Mouse (Mus musculus): ENCODE results near the gene Nenf. TPM values are rescaled to one million over a fixed set of nuclear protein-coding genes. Genes with fewer than 3 reads are reported as not detected.
A peak's percentile ranks its signal among the peaks of the same experiment; 100 is the strongest.

Gene Nenf
- total RNA-seq, 2 experiments from 2014 or later, result 72.9 to 74.4 TPM

GRCm38 (mm10) chr1:191323381-191323780 lies 5.4 kb upstream of the Nenf start:
- no peak for DNase-seq (ENCODE audit: low spot score in 2 of 2)

- no peak for DNase-seq (ENCODE audit: low spot score in 2 of 2)
These were observed 692 bp upstream of the Nenf start for GRCm38 (mm10) chr1:191318686-191319085.

GRCm38 (mm10) chr1:191316818-191317217 lies 1.2 kb downstream of the Nenf start:
- no peak for DNase-seq (ENCODE audit: low spot score in 2 of 2)

- no peak for DNase-seq (ENCODE audit: low spot score in 2 of 2)
These were observed 4.1 kb downstream of the Nenf start for GRCm38 (mm10) chr1:191313926-191314325.

GRCm38 (mm10) chr1:191313158-191313557 lies 4.8 kb downstream of the Nenf start:
- DNase-seq (ENCODE audit: low spot score in 2 of 2), result no peak

- DNase-seq (ENCODE audit: low spot score in 2 of 2), result peak; percentile 57 to 85
These were observed 5.5 kb downstream of the Nenf start for GRCm38 (mm10) chr1:191312513-191312941.

- no peak for DNase-seq (ENCODE audit: low spot score in 2 of 2)
These were observed 6.6 kb downstream of the Nenf start for GRCm38 (mm10) chr1:191311296-191311898.

- DNase-seq (ENCODE audit: low spot score in 2 of 2), result no peak
These were observed 10.1 kb downstream of the Nenf start for GRCm38 (mm10) chr1:191307766-191308455.

GRCm38 (mm10) chr1:191306316-191306715 lies 11.7 kb downstream of the Nenf start:
- DNase-seq (ENCODE audit: low spot score in 2 of 2), result no peak

GRCm38 (mm10) chr1:191305610-191306009 lies 12.4 kb downstream of the Nenf start:
- no peak for DNase-seq (ENCODE audit: low spot score in 2 of 2)

- no peak for DNase-seq (ENCODE audit: low spot score in 2 of 2)
These were observed 13.8 kb downstream of the Nenf start for GRCm38 (mm10) chr1:191304216-191304615.

GRCm38 (mm10) chr1:191303736-191304135 lies 14.3 kb downstream of the Nenf start:
- DNase-seq (ENCODE audit: low spot score in 2 of 2), result no peak

- no peak for DNase-seq (ENCODE audit: low spot score in 2 of 2)
These were observed 16.1 kb downstream of the Nenf start for GRCm38 (mm10) chr1:191301903-191302302.

- DNase-seq (ENCODE audit: low spot score in 2 of 2), result no peak
These were observed 18.6 kb downstream of the Nenf start for GRCm38 (mm10) chr1:191299215-191299942.

- no peak for DNase-seq (ENCODE audit: low spot score in 2 of 2)
These were observed 19.7 kb downstream of the Nenf start for GRCm38 (mm10) chr1:191298304-191298703.

GRCm38 (mm10) chr1:191296445-191296844 lies 21.5 kb downstream of the Nenf start:
- no peak for DNase-seq (ENCODE audit: low spot score in 2 of 2)

- no peak for DNase-seq (ENCODE audit: low spot score in 2 of 2)
These were observed 22.2 kb downstream of the Nenf start for GRCm38 (mm10) chr1:191295784-191296183.

GRCm38 (mm10) chr1:191293996-191294795 lies 23.8 kb downstream of the Nenf start:
- no peak for DNase-seq (ENCODE audit: low spot score in 2 of 2)

- no peak for DNase-seq (ENCODE audit: low spot score in 2 of 2)
These were observed 24.9 kb downstream of the Nenf start for GRCm38 (mm10) chr1:191293051-191293450.

GRCm38 (mm10) chr1:191292348-191292747 lies 25.6 kb downstream of the Nenf start:
- peak; percentile 31 to 53 for DNase-seq (ENCODE audit: low spot score in 2 of 2)

- no peak for DNase-seq (ENCODE audit: low spot score in 2 of 2)
These were observed 29.2 kb downstream of the Nenf start for GRCm38 (mm10) chr1:191288762-191289161.

Data from layer of hippocampus, adult 18-20 months (tissue).